Mouse (Mus musculus) Muller cell, postnatal 12 days (primary cell): ENCODE measurements around the gene Pde6d.
"Not testable (repeated sequence)": the region's sequence is repeated elsewhere in the genome, so short reads cannot be mapped to it uniquely, and the experiment has no call there.

Experiments used
- DNase-seq: peaks from one replicate; pipeline ENCODE4 v3.0.0-alpha.2; 2015; ENCODE audit errors: inconsistent ontology term

Gene Pde6d

DNA sequence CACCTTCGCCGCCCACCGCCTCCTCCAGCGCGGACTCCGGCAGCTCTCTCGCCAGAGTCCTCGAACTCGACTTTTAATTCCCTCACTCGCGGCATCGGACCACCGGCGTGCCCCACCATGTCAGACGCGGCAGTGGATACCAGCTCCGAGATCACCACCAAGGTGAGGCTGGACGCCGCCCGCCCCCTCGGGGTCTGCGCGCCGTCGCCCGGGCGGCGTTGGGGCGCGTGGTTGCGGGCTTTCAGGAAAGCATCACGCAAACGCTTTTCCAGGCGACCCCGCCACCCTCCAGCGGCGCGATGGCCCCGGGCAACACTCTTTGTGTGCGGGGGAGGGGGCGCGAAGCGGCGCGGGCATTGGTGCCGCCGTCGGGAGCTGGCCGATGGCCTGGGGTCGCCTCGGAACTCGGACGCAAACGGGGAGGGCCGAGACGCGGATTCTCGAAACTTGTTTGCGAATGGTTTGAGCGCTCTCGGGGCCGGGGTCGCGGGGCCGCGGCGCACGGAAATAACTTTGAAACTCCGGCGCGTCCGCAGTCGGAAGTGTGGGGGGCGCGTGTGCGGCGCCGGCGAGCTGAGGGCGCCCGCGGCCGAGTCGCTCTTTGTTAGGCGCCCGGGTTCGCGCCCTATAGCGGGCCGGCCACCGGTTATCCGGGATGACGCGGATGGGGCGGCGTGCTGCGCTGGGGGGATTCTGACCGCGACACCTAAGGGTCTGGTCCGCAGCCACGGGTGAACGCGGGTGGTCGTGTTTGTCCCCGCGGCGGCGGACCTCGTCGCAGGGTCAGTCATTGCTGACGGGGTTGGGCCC lies 55.4 kb downstream of the Pde6d start:
- DNase-seq, result peak; percentile 60

DNA sequence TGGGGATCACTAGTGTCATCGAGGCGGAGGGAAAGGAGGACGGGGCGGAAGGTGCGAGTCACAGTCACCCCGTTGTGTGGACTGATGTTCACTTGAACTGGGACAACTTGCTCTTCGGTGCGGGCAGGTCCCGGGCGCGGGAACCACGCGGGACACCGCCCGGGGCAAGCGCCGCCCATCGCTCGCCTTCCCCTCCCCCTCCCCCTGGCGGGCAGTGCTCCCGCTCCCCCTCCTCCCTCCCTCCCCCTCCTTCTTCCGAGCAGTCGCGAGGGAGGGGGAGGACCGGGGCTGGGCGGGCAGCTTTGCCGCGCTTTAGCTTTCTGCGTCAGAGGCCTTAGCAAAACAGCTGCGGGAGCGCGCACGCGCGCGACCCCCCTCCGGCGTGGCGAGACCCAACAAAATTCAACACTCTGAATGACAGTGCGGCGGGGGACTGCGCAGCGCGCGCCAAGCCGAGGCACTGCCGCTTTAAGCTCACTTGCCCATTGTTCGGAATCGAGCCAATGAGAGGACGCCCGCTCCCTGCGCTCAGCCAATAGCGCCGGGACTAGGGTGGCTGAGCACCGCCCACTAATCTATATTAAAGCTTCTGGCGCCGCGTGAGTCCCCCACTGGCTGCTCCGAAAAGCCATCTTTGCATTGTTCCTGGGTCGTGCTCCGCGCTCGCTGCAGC lies 56.2 kb downstream of the Pde6d start, which contains the start of gene Ptma:
TSS of gene Ptma (plus strand) at position 611 of the 673 bp plus-strand sequence.
- peak; percentile 100 for DNase-seq

DNA sequence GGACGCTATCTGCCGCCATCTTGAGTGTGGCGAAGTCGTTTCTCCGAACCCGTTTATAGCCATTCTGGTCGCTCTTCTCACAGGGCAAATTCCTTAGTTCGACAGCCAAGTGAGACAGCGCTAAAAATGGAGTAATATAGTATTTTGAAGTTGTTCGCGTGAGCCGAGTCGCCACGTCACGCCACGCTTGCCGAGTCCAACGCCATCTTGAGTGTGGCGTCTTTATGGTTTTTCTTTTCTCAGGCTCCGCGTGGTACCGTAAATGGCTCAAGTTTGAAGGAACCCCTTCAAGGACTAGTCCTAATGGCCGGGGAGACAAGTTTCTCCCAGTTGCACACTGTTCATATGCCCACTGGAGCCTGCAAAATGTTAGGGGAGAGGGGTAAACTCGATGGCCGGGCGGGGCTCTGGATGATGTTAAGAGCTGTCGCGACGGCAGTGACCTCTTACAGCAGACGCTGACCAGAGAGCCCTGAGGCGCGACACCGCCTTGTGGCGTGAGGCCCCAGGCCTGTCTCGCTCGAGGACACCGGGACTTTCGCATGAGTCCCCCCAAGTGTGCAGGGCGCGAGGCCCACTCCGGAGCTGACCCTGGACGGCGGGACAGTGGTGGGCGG lies 56.8 kb downstream of the Pde6d start:
- DNase-seq, result no peak

GRCm38 (mm10) chr1:86524619-86525498 lies 57.6 kb downstream of the Pde6d start:
- peak; percentile 98 for DNase-seq

DNA sequence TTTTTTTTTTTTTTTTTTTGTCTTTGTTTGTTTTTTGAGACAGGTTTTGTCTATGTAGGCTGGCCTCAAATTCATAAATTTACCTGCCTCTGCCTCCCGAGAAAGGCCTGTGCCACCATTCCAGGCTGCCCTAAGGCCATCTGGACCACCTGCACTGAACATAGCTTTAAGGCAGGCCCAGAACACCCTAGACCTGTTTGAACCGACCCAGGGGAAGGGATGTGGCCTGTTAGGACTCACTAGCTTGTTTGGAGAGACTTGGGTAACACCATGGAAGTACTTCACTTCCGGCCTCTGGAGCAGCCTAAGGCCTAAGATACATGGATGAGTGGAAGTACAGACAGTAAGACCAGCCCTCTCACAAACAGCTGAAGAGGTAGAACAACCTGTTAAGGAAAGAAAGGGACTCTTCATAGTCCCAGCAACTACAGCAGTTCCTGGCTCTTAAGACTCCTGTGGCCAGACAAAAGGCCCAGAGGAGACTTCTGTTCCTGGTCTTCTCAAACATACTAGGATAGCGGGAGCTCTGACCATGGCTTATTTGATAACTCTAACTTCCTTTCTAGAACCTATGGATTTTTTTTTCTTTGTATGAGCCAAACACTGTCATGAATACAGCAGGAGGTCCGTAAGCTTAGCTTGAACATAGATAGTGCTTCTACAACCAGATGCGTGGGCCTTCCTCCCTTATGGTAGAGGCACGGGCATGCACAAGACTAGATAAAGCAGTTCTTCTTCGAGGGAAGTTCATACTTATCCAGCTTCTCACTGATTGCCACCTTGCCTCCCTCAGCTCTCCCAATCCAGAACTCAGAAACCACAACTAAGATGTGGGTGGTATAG lies 58.4 kb downstream of the Pde6d start:
- DNase-seq, result no peak

DNA sequence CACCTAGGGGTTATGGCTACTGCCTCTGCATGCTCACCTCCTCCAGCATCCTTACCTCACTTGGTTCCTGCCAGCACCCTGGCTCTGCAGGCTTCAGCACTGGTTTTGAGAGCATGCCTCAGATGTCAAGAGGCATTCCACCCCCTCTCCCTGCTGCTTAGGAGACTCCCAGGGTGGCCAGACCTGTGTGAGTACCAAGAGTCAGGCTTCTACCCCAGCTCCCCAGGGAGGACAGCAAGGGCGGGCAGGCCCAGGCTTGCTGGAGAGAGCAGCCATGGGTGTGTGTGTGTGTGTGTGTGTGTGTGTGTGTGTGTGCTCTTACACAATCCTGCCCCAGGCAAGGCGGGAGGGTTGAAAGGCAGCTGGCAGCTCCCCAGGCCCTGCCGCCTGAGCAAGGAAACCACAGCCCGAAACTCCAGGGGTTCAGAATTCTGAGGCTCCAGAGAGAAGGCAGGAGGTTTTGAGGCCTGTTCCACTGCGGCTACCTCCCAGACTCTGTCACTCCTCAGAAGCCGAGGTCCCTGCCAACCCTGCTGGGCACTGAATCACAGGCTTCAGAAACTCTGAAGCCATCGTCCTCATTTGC lies 60.0 kb downstream of the Pde6d start:
- peak; percentile 91 for DNase-seq

DNA sequence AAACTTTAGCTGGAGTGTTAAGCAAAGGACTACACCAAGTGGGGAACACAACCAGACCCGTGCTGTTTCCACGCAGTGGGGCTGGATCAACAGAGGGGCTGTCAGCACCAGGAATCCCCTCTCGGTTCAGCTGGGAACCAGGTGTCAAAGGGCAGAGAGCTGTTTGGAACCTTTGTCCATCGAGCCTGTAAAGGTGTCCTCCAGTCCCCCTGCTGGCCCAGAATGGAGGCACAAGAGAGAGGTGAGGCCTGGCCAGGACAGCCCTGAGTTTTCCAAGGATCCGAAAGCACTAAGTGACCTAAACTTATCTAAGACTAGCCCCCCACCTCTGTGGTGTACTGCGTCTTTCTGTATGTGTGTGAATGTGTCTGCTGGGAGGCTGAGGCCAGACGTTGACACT lies 62.1 kb downstream of the Pde6d start:
- DNase-seq, result no peak

- DNase-seq, result no peak
These were observed 65.4 kb downstream of the Pde6d start for GRCm38 (mm10) chr1:86517076-86517475.

DNA sequence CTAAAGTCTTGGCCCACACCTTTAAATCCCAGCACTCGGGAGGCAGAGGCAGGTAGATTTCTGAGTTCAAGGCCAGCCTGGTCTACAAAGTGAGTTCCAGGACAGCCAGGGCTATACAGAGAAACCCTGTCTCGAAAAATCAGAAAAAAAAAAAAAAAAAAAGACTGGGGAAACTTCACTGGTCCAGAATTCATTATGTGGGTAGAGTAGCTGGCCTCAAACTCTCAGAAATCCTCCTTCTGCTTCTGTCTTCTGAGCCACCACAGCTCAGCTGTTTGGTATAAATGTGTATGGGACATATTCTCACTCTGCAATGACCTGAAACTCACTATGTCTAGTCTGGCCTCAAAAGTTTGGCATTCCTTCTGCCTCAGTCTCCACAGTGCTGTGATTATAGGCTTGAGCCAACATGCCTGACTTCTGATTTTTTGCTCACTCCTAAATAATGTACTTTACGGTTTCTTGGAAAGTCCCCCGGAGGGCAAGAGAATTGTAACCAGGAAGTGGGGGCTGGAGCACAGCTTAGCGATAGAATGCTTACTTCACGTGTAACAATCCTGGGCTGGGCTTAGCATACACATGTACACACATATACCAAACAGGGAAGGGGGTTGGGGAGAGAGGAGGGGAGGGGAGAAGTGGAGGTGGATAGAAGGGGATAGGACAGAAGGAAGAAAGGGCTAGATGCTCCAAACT lies 66.6 kb downstream of the Pde6d start:
- no peak for DNase-seq

- DNase-seq, result not testable (repeated sequence)
These were observed 69.4 kb downstream of the Pde6d start for GRCm38 (mm10) chr1:86513031-86513430.

DNA sequence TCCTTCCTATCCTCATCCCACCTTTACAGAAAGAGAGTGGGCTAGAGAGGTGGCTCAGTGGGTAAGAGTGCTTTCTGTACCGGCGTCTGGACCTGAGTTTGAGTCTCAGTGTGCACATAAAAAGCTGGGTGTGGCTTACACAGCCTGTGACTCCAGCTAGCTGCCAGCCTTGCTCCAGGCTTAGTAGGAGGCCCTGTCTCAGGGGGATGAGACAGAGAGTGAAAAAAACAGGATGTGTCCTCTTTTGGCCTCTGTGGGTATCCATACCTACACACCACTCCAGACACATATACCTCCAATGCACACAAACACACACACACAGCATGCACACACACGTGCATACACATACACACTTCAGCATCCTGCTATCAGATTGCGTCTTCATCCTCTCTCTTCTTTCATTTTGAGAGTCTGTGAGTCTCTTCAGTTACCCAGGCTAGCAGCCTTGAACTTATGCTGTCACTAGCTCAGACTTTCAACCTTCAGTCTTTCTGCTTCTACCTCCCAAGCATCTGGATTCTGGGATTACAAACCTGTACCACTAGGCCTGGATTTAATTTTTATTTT lies 70.2 kb downstream of the Pde6d start:
- no peak for DNase-seq

- no peak for DNase-seq
These were observed 71.6 kb downstream of the Pde6d start for GRCm38 (mm10) chr1:86510676-86511441.

DNA sequence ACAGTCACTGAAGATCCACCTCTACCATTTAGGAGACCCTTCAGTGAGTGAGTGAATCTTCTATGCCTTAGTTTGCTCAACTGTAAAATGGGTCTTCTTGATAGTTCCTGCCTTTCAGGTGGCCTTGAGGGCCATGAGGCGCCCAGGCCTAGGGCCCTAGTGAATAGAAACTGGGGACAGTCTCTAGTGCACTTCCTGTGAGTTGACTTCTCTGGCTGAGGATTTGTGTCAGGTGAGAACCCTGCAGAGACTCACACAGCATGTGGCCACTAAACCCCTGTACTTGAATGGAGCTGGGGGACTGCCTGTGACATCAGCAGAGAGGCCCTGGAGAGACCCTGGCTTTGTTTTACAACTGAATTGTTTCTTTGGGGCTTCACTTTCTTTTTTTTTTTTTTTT lies 72.2 kb downstream of the Pde6d start:
- DNase-seq, result no peak

GRCm38 (mm10) chr1:86509410-86509809 lies 73.0 kb downstream of the Pde6d start:
- peak; percentile 75 for DNase-seq

DNA sequence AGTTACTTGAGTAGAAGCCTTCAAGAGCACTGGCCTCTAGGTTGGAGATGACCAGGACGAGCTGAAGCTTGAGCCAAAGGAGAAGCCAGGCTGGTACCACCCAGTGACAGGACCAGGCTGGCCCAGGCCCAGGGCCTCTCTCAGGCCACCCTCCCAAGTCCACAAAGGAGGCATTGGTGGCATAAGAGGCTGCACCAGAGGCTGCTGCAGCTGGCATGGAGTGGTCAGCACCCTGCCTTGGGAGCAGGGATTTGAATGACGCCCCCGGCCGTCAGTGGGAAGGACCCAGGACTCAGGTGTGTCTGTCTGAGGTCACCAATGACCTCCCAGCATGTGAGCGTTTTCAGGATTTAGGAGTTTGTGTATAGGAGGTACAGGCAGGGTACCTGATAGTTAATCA lies 74.6 kb downstream of the Pde6d start:
- no peak for DNase-seq

GRCm38 (mm10) chr1:86506420-86506819 lies 76.0 kb downstream of the Pde6d start:
- DNase-seq, result no peak

GRCm38 (mm10) chr1:86505461-86505860 lies 77.0 kb downstream of the Pde6d start:
- DNase-seq, result peak; percentile 59

DNA sequence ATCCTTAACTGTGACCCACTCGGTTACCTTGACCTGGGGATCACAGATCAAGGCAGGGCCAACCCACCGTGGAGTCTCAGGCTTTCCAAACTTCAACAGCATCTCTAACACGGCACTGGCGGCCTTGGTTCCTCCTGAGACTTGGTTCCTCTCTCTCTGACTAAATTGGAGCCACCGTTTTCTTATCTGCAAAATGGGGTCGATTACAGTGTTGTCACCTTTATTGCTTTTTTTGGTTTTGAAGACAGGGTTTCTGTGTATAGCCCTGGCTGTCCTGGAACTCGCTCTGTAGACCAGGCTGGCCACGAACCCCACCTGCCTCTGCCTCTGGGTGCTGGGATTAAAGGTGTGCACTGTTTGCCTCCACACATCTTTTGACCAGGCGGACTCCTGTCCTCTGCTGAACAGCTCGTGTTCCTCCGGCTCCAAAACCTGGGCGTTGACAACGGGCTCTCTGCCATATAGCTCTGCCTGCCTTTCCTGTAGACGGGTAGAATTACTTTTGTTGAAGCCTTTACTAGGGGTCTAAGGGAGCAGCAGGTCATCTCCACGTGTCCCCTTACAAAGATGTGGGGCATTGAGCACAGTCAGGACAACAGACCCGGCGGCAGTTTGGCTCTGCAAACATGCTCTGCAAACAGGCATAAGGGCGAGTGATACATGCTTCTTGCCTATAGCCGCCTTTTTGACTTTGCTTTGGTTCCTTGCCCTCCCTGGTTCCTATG lies 77.6 kb downstream of the Pde6d start:
- DNase-seq, result no peak
